Mouse (Mus musculus): ENCODE measurements around the gene Gm9821.
A peak's percentile ranks its signal among the peaks of the same experiment; 100 is the strongest.

Gm9821 gene

DNA sequence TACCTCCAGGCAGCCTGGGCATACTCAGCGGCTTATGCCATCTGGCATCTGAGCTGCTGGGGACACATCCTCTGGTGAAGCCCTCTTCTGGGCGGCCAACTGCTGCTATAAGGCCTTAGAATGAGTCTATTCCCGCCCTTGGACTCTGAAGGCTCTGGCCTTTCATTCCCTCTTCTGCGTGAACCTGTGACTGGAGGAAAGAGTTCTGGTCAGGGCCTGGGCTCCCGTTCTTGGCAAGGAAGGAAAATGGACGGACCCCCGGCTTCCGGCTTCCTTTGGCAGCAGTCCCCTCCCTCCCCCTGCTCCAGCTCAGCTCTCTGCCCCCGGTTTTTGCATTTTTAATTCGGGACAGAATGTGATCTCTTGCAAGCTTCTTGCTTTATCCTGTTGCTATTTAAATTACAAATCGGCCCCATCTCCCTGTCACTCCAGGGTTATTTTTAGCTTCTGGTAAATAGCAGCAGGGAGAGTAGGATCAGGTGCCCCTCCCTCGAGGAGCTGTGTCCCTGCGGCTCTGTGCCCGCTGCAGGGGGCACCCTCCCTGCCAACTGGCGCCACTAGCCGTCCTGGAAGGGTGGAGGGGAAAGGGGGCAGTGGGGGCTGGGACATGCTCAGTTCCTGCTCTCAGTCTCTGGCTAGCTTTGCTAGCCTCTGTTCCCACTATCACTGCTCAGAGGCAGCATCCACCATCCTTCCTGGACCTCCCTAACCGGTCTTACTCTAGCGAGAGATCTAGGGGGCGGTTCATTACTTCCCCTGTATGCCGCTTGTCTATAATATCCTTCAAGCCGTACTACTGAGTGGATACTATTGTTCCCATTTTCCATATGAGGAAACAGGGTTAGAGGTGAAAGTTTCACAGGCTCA, 26.0 kb downstream of the Gm9821 start:
- no peak for DNase-seq (ENCODE audit: low spot score)

DNA sequence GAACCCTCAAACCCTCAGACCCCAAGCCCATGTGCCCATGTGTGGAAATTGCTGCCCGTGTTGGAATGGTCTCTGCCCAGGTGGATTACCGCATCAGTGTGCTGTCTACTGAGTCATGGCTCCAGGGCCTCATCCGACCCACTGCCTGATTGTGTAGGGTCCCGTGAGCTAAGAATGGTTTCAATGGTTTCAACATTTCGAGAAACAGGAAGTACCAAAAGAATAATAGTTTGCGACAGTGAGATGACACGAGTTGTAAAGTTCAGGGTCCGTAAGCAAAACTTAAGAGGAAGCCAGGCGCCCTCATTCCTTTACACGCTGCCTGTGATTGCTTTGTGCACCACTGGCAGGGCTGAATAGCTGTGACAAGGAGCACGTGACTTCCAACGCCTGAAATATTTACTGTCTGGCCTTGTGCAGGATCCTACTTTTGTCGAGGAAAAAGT, 26.6 kb downstream of the Gm9821 start:
- DNase-seq (ENCODE audit: low spot score) = no peak

- DNase-seq (ENCODE audit: low spot score) = no peak
Measured at GRCm38 (mm10) chr2:91973416-91974135, 28.1 kb downstream of the Gm9821 start.

- no peak for DNase-seq (ENCODE audit: low spot score)
Measured at GRCm38 (mm10) chr2:91975581-91976541, 30.4 kb downstream of the Gm9821 start, which contains the start of gene Dgkz. Gene Dgkz (minus strand): TSS chr2:91975864.

DNA sequence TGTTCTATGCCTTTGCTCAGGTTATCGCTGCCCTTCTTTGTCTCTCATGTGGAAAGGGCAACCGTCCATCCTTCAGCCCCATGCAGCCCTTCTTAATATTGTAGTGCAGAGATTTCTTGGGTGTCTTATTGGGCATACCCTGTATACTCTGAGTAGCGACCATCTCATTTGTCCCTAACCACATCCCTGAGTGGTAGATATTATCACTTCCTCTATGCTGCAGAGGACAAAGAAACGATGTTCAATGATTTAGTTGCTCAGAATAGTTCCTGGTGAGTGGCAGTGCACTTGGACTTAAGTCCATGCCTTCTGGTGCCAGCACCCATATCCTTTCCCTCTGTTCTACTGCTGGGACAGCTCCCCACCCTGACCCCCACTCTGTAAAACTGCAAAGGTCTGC, 32.5 kb downstream of the Gm9821 start:
- DNase-seq (ENCODE audit: low spot score) = no peak

DNA sequence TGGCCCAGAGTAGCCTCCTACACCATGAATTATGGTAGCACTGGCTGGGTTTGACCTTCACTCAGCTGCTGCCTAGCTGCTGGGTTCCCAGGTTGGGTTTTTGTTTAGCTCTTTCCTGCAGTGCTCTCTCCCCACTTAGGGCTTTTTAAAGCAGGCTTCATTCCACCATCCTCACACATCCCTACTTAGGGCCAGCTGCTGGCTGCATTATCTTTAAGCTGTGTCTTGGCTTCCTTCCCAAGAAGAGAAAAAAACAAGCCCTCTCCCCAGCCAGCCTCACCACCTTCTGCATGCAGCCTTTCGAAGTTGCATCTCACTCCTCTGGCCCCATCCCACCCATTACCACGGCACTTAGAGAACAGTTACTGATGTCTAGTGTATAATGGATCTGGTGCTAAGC, 33.0 kb downstream of the Gm9821 start:
- no peak for DNase-seq (ENCODE audit: low spot score)

DNA sequence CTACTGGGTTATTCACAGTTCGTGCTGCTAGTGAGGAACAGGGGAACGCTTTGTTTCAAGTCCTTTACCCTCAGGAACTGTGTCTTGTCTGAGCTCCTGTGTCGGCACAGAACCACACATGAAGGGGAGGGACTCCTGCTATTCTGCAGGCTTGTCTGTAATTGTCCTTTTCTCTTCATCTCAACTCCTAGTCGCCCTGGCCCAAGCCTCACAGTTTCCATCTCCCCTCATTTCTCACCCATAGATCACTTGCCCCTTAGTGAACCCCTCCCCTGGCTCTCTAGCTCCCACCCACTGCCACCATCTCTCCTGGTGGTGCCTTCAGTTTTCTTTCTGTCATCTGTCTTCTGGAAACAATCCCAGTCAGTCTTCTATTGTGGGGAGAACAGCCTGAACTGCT, 34.7 kb downstream of the Gm9821 start:
- no peak for DNase-seq (ENCODE audit: low spot score)

DNA sequence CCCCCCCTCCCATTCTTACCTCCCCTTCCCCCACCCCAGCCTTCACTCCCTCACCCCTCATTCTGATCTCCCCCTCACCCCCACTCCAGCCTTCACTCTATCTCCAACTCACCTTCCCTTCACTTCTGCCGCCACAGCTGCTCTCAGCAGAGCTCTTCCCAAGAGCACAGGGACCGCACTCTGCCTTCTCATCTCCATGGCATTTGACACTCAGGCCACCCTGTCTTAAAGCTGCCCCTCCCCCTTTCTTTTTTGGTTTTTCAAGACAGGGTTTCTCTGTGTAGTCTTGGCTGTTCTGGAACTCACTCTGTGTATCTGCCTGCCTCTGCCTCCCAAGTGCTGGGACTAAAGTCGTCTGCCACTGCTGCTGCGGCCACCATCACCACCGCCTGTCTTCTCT, 35.3 kb downstream of the Gm9821 start:
- no peak for DNase-seq (ENCODE audit: low spot score)

DNA sequence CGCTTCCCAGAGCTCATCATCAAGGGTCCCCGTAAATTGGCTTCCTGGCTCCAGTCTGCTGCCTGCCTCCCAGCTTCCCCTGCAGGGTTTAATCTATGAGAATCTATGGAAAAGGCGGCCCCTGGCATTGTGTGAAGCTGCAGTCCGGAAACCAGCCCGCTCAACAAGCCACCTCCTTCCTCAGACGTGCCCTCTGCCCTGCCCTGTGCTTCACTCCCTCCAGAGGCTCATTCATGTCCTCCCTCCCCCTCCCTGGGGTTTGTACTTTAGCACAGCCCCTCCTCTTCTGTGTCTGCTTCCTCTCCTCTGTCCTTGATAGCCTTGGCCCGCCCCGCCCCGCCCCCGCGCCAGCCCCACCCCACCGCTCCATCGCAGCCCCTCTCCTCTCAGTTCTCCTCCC, 38.9 kb downstream of the Gm9821 start:
- DNase-seq (ENCODE audit: low spot score) = peak; percentile 69

GRCm38 (mm10) chr2:91984906-91985525, 39.5 kb downstream of the Gm9821 start:
- DNase-seq (ENCODE audit: low spot score) = no peak

DNA sequence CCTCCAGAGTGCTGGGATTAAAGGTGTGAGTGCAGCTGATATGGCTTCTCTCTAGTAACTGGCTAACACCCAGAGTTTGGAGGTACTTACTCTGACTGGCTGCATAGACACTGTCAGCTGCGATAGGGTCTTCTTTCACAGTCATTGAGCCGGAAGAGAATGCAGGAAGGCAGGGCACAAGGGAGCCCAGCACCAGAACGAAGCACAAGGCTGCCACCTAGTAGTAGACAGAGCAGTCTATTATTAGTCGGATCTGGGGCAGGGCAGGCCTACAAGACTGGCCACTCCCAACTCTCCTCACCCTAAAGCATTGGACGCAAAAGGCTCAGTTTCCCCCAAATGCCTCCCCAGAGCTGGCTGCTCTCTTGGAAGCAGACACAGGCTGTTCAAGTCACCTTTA, 40.6 kb downstream of the Gm9821 start:
- DNase-seq (ENCODE audit: low spot score) = no peak

GRCm38 (mm10) chr2:91987542-91987941, 42.0 kb downstream of the Gm9821 start:
- peak; percentile 78 for DNase-seq (ENCODE audit: low spot score)

GRCm38 (mm10) chr2:91989750-91990149, 44.2 kb downstream of the Gm9821 start:
- no peak for DNase-seq (ENCODE audit: low spot score)

- no peak for DNase-seq (ENCODE audit: low spot score)
Measured at GRCm38 (mm10) chr2:91993409-91993808, 47.9 kb downstream of the Gm9821 start.

DNA sequence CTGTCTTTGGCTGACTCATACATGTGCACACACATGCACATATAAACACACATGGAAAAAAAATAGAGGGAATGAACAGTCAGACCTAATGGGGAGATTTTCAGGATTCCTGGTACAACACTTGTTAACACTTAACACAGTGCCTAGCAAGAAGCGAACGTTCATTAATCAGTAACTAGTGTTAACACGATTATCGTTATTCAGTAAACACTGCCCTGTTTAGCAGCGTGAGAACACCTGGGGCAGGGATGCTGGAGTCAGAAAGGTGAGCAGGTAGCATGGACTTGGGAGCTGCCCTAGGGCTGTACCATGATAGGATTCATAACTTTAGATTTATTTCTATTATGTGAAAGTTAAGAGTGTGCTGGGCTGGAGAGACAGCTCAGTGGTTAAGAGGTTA, 50.5 kb downstream of the Gm9821 start:
- no peak for DNase-seq (ENCODE audit: low spot score)
